Mouse (Mus musculus): ENCODE results near the gene Bloc1s1. TPM values are rescaled to one million over a fixed set of nuclear protein-coding genes. Genes with fewer than 3 reads are reported as not detected.

Bloc1s1 gene
- polyA plus RNA-seq, 1 experiment from 2014 or later: 186 TPM

DNA sequence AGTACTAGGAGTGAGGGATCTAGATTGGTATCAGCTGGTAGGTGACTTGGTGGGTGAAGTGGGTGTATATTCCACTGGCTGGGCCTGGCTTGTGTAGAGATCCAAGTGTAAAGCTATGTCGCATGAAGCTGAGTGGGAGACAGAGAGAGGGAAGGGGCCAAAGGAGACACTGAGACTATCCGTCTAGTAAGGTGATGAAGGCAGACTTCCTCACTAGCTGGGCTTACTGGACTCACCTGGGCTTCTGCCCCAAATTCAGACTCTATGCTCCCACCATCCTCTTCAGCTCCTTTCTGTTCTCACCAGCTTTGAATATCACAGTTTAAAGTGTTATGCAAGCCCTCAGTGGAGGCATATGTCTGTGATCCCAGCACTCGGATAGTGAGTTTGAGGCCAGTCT lies 7.2 kb downstream of the Bloc1s1 start:
- no peak for ATAC-seq (ENCODE audit: borderline replicate concordance, extremely low read depth, low FRiP score, low TSS enrichment)
- 88% methylated on average over 3 of the region's 3 CpGs for WGBS
- Histone ChIP-seq H3K4me2 (no peak overlapping the region), H3K9ac (no peak overlapping the region), H3K27me3 (no peaks in the 10 kb centered on the region), H3K4me1 (peaks cover 36% of the 10 kb centered on the region), H3K27ac (no peak overlapping the region), H3K4me3 (no peak overlapping the region), H3K36me3 (peaks cover 59% of the 10 kb centered on the region), H3K9me3 (no peaks in the 10 kb centered on the region)

DNA sequence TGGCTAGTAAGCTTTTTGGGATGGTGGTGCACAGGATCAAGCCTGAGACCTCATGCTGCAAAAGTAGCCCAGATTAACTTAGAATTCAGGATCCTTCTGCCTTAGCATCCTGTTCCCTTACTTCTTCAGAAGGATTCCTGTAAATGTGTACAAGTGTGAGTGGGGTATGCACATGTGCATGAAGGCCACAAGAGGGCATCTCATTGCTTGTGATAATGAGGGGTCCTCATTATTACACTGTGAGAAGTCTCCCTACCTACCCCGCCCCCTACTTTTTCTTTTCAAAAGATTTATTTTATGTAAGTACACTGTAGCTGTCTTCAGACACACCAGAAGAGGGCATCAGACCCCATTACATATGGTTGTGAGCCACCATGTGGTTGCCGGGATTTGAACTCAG lies 8.3 kb downstream of the Bloc1s1 start:
- no peak overlapping the region for H3K4me3 ChIP-seq
- 94% methylated on average over 2 of the region's 2 CpGs for WGBS
- H3K36me3 ChIP-seq: peaks cover 59% of the 10 kb centered on the region

DNA sequence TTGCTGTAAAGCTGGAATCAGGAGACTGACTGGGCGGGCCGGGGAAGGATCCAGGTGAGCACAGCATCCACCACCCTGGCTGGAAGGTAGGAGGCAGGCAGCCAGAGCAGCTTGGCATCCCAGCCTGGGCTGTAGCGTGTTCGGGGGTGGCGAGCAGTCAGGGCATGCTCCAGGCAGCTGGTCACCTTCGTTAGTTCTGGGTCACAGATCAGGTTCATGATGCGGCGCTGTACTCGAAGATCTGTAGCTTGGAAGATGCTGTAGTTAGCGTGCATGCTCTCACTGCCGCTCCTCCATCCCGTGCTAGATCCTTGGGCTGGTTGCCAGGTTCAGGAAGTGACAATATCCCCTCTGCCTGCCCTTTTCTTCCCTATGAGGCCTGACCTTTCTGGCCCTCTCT lies 10.1 kb downstream of the Bloc1s1 start:
- H3K27ac ChIP-seq: no peak overlapping the region
- no peaks in the 10 kb centered on the region for H3K27me3 ChIP-seq
- peaks cover 33% of the 10 kb centered on the region for H3K4me1 ChIP-seq
- peaks cover 55% of the 10 kb centered on the region for H3K36me3 ChIP-seq
- H3K4me3 ChIP-seq: no peak overlapping the region
- H3K9me3 ChIP-seq: no peaks in the 10 kb centered on the region
- H3K4me2 ChIP-seq: no peak overlapping the region
- no peak overlapping the region for H3K9ac ChIP-seq
- 86% methylated on average over 12 of the region's 12 CpGs for WGBS
- ATAC-seq (ENCODE audit: borderline replicate concordance, extremely low read depth, low FRiP score, low TSS enrichment): no peak

More for the DNA sequence above, 8.3 kb downstream of the Bloc1s1 start:
- ATAC-seq (ENCODE audit: borderline replicate concordance, extremely low read depth, low FRiP score, low TSS enrichment): no peak
- H3K9ac ChIP-seq: no peak overlapping the region
- H3K4me1 ChIP-seq: peaks cover 40% of the 10 kb centered on the region
- H3K4me2 ChIP-seq: no peak overlapping the region
- no peak overlapping the region for H3K27ac ChIP-seq
- H3K27me3 ChIP-seq: no peaks in the 10 kb centered on the region
- no peaks in the 10 kb centered on the region for H3K9me3 ChIP-seq

DNA sequence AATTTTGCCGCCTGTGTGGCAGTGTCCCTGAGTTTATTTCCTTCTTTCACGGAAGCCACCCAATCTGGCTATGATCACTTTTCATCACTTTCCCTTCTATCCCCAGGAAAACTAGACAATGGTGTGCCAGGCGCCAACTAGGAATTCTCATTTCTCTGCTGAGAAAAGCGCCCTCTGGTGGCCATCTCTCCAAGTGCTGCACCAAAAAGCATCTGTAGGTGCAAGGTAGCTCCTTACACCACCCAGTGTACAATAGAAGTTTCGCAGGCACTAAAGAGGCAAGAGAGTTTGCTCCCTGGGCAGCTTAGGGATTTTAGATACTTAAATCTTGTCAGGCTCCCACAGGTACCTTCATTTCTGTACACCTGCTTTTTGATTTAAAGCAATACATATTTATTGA lies 10.6 kb downstream of the Bloc1s1 start:
- H3K36me3 ChIP-seq: peaks cover 52% of the 10 kb centered on the region
- WGBS: 7% methylated on average over 5 of the region's 5 CpGs
- H3K9me3 ChIP-seq: no peaks in the 10 kb centered on the region

DNA sequence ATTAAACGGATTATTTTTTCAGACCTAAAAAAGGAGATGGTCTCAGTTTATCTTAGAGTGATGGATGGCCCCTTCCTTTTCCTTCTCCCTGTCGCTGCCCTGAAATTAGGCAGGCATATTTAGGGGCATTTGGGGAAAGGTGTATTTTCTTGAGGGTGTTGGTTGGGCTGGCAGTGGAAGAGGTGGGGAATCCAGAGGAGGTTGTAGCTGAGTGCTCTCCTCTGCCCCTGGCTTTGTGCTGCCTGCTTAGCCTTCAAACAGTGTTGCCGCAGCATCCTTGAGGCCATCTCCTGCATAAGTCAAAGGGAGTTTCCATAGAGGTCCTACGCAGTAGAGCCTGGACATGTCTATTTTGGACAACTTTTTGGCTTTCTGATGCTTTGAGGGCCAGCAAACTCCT lies 11.0 kb downstream of the Bloc1s1 start:
- Histone ChIP-seq H3K4me2 (no peak overlapping the region), H3K27ac (0 out of 2 replicates have a peak overlapping the region, but pooled peaks have one; percentile 30), H3K36me3 (peaks cover 48% of the 10 kb centered on the region), H3K9ac (no peak overlapping the region), H3K4me3 (no peak overlapping the region), H3K9me3 (no peaks in the 10 kb centered on the region), H3K27me3 (no peaks in the 10 kb centered on the region), H3K4me1 (peaks cover 31% of the 10 kb centered on the region)
- WGBS: 74% methylated on average over 4 of the region's 4 CpGs
- no peak for ATAC-seq (ENCODE audit: borderline replicate concordance, extremely low read depth, low FRiP score, low TSS enrichment)

More for the DNA sequence above, 10.6 kb downstream of the Bloc1s1 start:
- H3K4me2 ChIP-seq: no peak overlapping the region
- no peak overlapping the region for H3K4me3 ChIP-seq
- no peaks in the 10 kb centered on the region for H3K27me3 ChIP-seq
- H3K9ac ChIP-seq: no peak overlapping the region
- no peak for ATAC-seq (ENCODE audit: borderline replicate concordance, extremely low read depth, low FRiP score, low TSS enrichment)
- H3K27ac ChIP-seq: 0 out of 2 replicates have a peak overlapping the region, but pooled peaks have one; percentile 30
- peaks cover 31% of the 10 kb centered on the region for H3K4me1 ChIP-seq

DNA sequence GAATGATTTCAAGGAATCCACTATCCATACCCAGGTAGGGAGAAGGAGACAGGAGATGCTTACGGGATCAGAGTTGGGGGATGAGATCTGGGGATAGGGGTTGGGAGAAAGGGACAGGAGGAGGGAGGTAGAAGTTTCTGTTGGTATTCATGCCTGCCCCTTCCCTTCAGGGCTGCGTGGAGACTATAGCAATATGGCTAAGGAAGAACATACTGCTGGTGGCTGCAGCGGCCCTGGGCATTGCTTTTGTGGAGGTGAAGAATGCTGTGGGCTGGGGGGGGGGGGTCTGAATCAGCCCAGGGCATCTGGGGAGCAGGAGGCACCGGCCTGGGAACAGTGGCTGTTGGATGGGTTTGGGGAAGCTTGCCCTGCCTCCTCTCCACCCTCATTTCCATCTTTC lies 11.6 kb downstream of the Bloc1s1 start:
- Histone ChIP-seq H3K27me3 (no peaks in the 10 kb centered on the region), H3K9ac (no peak overlapping the region), H3K4me2 (no peak overlapping the region), H3K4me3 (no peak overlapping the region), H3K4me1 (peaks cover 31% of the 10 kb centered on the region), H3K36me3 (peaks cover 43% of the 10 kb centered on the region), H3K27ac (no peak overlapping the region), H3K9me3 (no peaks in the 10 kb centered on the region)
- ATAC-seq (ENCODE audit: borderline replicate concordance, extremely low read depth, low FRiP score, low TSS enrichment): no peak
- 82% methylated on average over 4 of the region's 4 CpGs for WGBS

DNA sequence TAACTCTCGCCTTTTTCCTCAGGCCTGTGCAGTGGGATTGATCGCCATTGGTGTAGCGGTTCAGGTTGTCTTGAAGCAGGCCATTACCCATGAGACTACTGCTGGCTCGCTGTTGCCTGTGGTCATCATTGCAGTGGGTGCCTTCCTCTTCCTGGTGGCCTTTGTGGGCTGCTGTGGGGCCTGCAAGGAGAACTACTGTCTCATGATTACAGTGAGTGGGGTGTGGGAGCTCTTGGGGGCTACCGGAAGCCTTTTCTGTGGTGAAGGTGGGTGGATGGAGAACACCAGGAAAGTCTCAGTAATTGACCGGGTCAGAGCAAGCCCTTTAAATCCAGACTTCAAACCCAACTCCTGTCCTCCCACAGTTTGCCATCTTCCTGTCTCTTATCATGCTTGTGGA lies 12.4 kb downstream of the Bloc1s1 start:
- Histone ChIP-seq H3K9me3 (no peaks in the 10 kb centered on the region), H3K27ac (no peak overlapping the region), H3K4me2 (peak overlapping the region; percentile 83), H3K4me3 (peak overlapping the region; percentile 94), H3K27me3 (no peaks in the 10 kb centered on the region), H3K4me1 (peaks cover 31% of the 10 kb centered on the region), H3K36me3 (peaks cover 36% of the 10 kb centered on the region), H3K9ac (no peak overlapping the region)
- 86% methylated on average over 6 of the region's 6 CpGs for WGBS
- ATAC-seq (ENCODE audit: borderline replicate concordance, extremely low read depth, low FRiP score, low TSS enrichment): no peak

DNA sequence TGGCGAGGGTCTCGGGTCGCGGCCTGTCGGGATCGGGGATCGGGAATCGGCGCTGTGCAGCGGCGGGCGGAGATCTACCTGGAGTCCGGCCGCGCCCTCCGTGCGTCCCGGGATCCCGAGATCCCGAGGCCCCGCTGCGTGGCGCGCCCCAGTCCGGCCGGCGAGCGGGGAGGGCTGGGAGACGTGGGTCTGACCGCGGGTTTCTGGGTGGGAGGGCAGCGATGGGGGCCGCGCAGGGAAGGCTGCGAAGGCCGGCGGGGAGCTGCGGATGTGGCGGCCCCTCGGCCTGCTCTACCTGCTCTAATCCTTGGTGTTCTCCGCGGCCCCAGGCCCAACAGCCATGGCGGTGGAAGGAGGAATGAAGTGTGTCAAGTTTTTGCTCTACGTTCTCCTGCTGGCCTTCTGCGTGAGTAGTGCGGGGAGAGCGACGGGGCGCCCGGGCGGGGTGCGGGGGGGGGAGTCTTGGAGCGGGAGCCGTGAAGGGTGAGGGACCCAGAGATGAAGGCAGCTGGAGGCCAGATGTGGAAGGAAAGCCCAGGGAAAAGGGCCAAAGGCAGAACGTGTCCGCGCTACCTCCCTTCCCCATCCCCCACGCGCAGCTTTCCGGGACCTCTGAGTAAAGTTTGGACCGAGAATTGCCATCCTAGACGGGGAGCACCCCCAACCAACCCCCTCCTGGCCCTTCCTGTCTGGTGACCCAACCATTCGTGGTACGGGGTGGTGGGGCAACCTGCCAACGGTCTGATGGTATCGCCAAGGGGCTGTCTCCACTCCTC lies 13.6 kb downstream of the Bloc1s1 start:
- Histone ChIP-seq H3K4me3 (peak overlapping the region; percentile 94), H3K9ac (peak overlapping the region; percentile 94), H3K36me3 (peaks cover 28% of the 10 kb centered on the region), H3K4me2 (peak overlapping the region; percentile 83), H3K27me3 (no peaks in the 10 kb centered on the region), H3K4me1 (peaks cover 31% of the 10 kb centered on the region), H3K9me3 (no peaks in the 10 kb centered on the region), H3K27ac (peak overlapping the region; percentile 88)
- 1% methylated on average over 64 of the region's 66 CpGs for WGBS
- peak; percentile 27 for ATAC-seq (ENCODE audit: borderline replicate concordance, extremely low read depth, low FRiP score, low TSS enrichment)

DNA sequence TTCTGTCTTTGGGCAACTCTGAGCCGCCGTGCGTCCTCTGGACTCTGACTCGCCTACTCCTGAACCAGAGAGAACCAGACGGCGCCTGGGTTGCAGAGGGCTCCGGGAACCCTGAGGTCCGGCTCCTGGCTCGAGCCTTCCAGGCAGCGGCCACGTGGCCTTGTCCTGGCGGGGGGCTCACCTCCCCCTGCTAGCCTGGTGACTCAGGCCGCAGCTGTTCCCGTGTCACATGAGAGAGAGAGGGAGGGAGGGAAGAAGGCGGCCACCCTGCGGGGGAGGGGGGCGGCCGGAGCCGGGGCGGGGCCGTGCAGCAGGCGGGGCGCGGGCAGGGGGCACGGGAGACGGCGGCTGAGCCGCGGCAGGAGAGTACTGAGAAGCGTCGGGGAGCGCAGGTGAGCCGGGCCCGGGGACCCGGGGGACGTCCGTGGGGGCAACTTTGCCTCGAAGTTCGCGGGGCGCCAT lies 14.2 kb downstream of the Bloc1s1 start:
- H3K36me3 ChIP-seq: peaks cover 22% of the 10 kb centered on the region
- no peaks in the 10 kb centered on the region for H3K27me3 ChIP-seq
- peaks cover 31% of the 10 kb centered on the region for H3K4me1 ChIP-seq
- peak overlapping the region; percentile 94 for H3K9ac ChIP-seq
- peak overlapping the region; percentile 83 for H3K4me2 ChIP-seq
- peak overlapping the region; percentile 88 for H3K27ac ChIP-seq
- no peaks in the 10 kb centered on the region for H3K9me3 ChIP-seq
- ATAC-seq (ENCODE audit: borderline replicate concordance, extremely low read depth, low FRiP score, low TSS enrichment): peak; percentile 92
- WGBS: under 1% methylated on average over 29 of the region's 41 CpGs
- H3K4me3 ChIP-seq: peak overlapping the region; percentile 94

DNA sequence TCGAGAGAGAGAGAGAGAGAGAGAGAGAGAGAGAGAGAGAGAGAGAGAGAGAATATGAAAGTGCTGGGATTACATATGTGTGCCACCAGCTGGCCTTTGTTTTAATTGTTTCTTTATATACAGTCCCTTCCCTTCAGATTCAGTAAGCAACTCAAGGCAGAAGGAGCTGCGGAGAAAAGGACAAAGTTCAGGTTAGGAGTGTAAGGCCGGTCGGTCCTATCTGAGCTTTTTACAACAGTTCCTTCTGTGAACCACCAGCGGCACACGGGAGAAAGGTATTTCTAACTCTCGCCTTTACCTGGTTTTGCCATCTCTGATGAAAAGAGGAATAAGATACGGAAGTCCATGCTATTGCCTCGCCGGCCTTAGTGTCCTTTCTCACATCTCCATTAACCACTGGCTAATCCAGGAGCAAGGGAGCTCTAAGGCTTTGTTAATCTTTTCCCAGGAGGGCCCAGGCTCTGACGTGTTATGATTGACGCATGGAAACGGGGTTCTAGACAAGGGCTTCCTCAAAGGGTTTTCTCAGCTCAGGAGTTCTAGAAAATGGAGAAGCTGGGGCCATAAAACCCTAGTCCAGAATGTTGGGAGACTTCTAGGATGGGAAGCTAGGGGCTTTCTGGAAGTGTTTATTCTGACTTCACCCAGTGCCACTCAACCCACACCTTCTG lies 14.9 kb downstream of the Bloc1s1 start:
- no peak for ATAC-seq (ENCODE audit: borderline replicate concordance, extremely low read depth, low FRiP score, low TSS enrichment)
- Histone ChIP-seq H3K4me1 (peaks cover 31% of the 10 kb centered on the region), H3K9me3 (no peaks in the 10 kb centered on the region), H3K27ac (peak overlapping the region; percentile 88), H3K9ac (peak overlapping the region; percentile 94), H3K4me3 (peak overlapping the region; percentile 94), H3K36me3 (peaks cover 15% of the 10 kb centered on the region), H3K27me3 (no peaks in the 10 kb centered on the region), H3K4me2 (peak overlapping the region; percentile 83)
- 54% methylated on average over 13 of the region's 13 CpGs for WGBS

DNA sequence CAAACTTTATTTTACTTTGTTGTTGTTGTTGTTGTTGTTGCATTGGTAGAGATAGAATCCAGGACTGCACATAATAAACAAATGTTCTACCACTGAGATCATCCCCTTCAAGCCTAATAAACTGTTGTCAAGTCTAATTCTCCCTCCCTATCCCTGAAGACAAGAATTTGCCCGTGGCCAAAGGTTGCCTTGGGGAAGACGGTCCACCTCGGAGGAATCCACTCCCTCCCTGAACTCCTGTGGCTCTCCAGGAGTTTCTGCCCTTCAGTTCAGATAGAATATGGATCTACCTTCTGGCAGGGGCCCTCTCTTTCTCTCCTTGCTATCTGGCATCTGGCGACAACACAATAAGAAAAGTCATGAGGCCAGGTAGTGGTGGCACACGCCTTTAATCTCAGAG lies 19.0 kb downstream of the Bloc1s1 start:
- WGBS: 82% methylated on average over 5 of the region's 5 CpGs
- Histone ChIP-seq H3K27me3 (no peaks in the 10 kb centered on the region), H3K4me2 (no peak overlapping the region), H3K9me3 (no peaks in the 10 kb centered on the region), H3K36me3 (no peaks in the 10 kb centered on the region), H3K4me1 (peaks cover 9% of the 10 kb centered on the region), H3K9ac (no peak overlapping the region), H3K27ac (no peak overlapping the region), H3K4me3 (no peak overlapping the region)
- ATAC-seq (ENCODE audit: borderline replicate concordance, extremely low read depth, low FRiP score, low TSS enrichment): no peak

DNA sequence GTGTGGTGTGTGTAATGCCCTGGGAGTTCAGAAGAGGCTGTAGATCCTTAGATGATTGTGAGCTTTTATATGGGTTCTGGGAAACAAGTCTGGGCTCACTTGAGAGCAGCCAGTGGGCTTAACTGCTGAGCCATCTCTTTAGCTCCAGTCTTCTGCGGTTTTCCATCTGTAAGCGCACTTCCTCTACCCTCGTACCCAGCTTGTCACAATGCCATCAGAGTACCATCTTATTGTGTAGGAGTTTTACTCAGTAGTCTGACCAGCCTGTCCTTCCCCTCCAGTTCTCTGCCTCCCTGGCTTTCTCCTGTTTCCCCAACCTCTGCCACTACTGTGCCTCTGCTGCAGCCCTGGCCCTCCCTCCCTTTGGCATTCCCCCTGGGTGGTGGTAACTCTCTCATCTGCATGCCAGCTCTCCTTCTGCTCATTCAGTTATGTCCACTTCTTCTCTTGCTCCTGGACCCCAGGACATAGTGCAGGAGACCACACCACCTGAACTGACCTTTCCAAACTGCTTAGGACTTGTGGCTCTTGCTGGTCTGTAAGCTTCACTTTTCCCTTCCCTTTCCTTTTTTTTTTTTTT lies 21.3 kb downstream of the Bloc1s1 start:
- Histone ChIP-seq H3K4me3 (no peak overlapping the region), H3K9me3 (no peaks in the 10 kb centered on the region), H3K27ac (no peak overlapping the region), H3K9ac (no peak overlapping the region), H3K4me1 (peaks cover 2% of the 10 kb centered on the region; the same call in 1 of the 2 replicates), H3K27me3 (no peaks in the 10 kb centered on the region), H3K36me3 (no peaks in the 10 kb centered on the region), H3K4me2 (no peak overlapping the region)
- no peak for ATAC-seq (ENCODE audit: borderline replicate concordance, extremely low read depth, low FRiP score, low TSS enrichment)
- 70% methylated on average over 3 of the region's 3 CpGs for WGBS
